Mouse (Mus musculus) ES-CJ7 (cell line): ENCODE results near the gene Hist1h2bf.
"Not testable (repeated sequence)": the region's sequence is repeated elsewhere in the genome, so short reads cannot be mapped to it uniquely, and the experiment has no call there.

Source experiments
- DNase-seq: peaks from one replicate; pipeline ENCODE4 v3.0.0; 2011; ENCODE audit warnings: low read depth, low spot score

Hist1h2bf gene

GRCm38 (mm10) chr13:23591206-23591605 is 17.2 kb upstream of the Hist1h2bf start:
- DNase-seq: no peak

GRCm38 (mm10) chr13:23586940-23587225 is 12.9 kb upstream of the Hist1h2bf start:
- no peak for DNase-seq

- peak; percentile 89 for DNase-seq
Measured at GRCm38 (mm10) chr13:23586099-23586939, 12.3 kb upstream of the Hist1h2bf start.

GRCm38 (mm10) chr13:23585442-23586098 is 11.6 kb upstream of the Hist1h2bf start:
- DNase-seq: peak; percentile 96

DNA sequence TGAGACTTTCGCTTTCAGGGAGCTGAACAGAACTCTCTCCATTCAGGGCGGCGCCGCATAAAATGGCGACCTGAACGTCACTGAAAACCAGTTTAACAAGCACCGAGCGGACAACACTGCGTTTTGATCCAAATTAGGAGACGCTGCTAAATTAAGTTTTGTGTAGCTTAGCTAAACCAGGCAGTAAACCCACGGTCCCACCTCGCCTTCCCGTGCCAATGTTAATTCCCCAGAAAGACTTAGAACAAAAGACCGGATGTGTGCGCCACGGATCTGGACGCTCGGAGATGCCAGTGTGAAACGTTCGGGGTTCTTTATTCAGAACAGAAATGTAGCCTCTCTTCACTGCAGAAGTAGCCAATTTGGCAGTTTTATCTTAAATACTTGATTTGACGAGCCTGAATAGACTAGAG is 11.0 kb upstream of the Hist1h2bf start:
- DNase-seq: peak; percentile 88

- peak; percentile 54 for DNase-seq
Measured at GRCm38 (mm10) chr13:23584331-23584730, 10.3 kb upstream of the Hist1h2bf start.

DNA sequence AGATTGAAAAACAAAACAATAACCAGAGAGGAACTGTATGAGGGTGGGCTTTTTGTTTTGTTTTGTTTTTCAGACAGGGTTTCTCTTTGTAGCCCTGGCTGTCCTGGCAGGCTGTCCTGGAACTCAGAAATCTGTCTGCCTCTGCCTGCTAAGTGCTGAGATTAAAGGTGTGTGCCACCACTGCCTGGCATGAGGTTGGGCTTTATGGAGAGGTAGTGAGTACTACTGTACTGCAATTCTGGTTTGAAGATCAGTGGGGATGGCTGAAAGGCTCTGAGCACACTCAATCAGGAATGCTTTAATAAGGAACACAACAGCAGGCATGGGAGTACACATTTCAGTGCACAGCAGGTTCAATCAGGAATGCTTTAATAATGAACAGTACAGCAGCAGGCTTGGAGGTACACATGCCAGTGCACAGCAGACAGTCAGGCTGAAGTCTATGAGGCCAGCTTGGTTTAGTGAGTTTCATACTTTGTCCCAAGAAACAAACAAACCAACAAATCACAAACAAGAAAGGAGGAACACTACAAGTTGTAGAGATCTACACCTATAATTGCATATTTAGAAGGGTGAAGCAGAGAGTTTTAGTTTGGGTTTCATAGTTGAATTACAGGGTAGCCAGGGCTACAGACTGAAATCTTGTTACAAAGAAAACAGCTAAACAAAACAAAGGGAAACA is 9.5 kb upstream of the Hist1h2bf start:
- DNase-seq: no peak

- peak; percentile 90 for DNase-seq
Measured at GRCm38 (mm10) chr13:23582219-23583056, 8.4 kb upstream of the Hist1h2bf start.

DNA sequence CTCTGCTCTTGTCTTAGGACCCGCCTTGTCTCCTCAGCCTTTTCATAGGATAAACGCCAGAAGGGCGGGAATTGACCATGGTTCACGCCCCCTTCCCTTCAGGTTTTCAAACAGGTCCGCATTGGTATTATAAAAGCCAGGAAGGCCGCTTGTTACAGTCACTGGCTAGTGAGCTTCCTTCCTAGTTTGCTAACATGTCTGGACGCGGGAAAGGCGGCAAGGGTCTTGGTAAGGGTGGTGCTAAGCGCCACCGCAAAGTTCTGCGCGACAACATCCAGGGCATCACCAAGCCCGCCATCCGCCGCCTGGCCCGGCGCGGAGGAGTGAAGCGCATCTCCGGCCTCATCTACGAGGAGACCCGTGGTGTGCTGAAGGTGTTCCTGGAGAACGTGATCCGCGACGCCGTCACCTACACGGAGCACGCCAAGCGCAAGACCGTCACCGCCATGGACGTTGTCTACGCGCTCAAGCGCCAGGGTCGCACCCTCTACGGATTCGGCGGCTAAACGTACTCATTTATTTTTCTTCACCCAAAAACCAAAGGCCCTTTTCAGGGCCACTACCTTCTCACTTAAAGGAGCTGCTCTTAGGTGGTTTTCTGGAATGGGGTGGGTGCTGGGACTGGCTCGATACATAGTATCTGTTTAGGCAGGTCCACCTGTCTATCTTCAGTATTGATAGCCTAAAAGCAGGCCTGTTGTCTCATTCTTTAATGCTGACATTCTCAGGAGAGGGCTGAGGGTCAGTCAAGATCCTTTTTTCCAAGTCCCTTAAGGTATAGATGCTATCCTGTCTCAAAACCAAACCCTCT is 7.6 kb upstream of the Hist1h2bf start, which contains the start of gene Hist1h4d:
TSS of gene Hist1h4d (plus strand) at position 191 of the 811 bp plus-strand sequence.
- peak; percentile 97 for DNase-seq

DNA sequence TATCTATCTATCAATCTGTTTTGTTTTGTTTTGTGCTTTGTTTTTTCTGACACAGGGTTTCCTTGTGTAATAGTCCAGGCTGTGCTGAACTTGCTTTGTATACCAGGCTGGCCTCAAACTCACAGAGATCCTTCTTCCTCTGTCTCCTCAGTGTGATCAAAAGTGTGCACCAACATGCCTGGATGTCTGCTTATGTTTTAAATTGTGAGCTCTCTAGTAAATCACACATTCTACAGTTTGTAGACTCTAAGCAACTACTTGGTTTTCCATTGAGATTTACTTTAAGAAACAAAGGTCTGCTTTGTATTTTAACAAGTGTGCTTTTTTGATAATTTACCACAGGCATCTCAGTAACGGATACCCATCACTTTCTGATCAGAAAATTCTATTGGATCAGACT is 3.8 kb upstream of the Hist1h2bf start:
- DNase-seq: no peak

GRCm38 (mm10) chr13:23576906-23577639 is 3.1 kb upstream of the Hist1h2bf start:
- no peak for DNase-seq

- peak; percentile 87 for DNase-seq
Measured at GRCm38 (mm10) chr13:23576351-23576881, 2.4 kb upstream of the Hist1h2bf start.

- peak; percentile 64 for DNase-seq
Measured at GRCm38 (mm10) chr13:23575864-23576313, 1.9 kb upstream of the Hist1h2bf start.

DNA sequence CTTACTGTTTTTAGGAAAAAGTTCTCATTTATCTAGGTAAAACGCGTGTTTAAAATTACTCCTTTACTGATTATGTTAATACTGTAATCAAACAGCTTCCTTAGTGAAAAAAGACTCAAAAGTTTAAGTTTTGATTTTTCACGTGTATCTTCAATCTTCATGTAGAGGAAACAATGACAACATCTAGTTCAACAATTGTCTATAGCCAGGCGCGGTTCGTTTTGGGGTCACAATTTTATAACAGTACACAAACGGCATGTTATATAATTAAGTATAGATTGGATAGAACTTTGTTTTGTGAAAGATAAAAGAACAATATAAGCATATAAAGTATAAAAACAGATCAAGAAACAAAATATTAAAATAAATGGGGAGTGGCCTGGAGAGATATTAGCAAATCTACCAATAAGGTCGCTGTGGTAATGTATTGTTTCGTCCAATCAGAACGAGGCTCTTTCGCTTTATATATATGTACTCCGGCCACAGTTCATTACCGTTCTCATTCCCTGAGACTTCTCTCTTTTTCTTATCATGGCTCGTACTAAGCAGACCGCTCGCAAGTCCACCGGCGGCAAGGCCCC is 1.4 kb upstream of the Hist1h2bf start, which contains the start of gene Hist1h3d:
TSS of gene Hist1h3d (plus strand) at position 493 of the 581 bp plus-strand sequence.
- peak; percentile 91 for DNase-seq

- DNase-seq: peak; percentile 59
Measured at GRCm38 (mm10) chr13:23574546-23575170, 662 bp upstream of the Hist1h2bf start.

DNA sequence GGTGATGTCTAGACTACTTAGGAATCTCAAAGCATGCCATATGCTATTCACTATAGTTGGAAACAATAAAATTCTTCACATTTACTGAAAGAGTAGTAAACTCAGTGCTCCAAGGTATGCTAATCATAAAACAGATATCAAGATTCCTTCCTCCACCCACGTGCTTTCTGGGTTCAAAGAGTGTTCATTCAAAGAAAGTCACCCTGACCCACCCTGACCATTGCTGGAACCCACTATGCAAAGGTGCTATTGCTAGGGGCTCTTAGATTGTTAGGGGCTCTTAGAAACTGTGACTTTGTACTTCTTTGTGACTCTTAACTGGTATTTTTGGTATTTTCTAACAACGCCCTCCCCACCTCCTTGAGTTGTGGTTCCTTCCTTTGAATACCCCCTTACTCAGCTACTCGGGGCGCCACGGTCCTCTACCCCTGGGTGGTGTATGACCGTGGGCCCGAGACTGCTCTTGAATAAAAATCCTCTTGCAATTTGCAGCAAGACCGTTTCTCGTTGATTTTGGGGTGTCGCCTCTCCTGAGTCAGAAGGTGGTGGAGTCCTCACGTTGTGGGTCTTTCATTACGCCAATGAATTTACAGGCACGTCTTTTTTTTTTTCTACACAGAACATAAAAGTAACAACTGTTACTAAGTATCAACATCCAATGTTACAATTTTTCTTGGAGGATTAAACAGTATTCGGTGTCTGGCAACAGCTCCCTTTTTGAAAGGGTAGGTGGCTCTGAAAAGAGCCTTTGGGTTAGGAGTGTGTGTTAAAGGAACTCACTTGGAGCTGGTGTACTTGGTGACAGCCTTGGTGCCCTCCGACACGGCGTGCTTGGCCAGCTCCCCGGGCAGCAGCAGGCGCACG is 730 bp downstream of the Hist1h2bf start:
- not testable (repeated sequence) for DNase-seq

- DNase-seq: peak; percentile 51
Measured at GRCm38 (mm10) chr13:23572218-23573033, 1.6 kb downstream of the Hist1h2bf start.
